Mouse (Mus musculus): Measurements from ENCODE around the gene Eif3b. TPM values are rescaled to one million over a fixed set of nuclear protein-coding genes. Genes with fewer than 3 reads are reported as not detected.
"Not testable (repeated sequence)": the region's sequence is repeated elsewhere in the genome, so short reads cannot be mapped to it uniquely, and the experiment has no call there.

The Eif3b gene
- polyA plus RNA-seq, 1 experiment from 2014 or later = 107 TPM

DNA sequence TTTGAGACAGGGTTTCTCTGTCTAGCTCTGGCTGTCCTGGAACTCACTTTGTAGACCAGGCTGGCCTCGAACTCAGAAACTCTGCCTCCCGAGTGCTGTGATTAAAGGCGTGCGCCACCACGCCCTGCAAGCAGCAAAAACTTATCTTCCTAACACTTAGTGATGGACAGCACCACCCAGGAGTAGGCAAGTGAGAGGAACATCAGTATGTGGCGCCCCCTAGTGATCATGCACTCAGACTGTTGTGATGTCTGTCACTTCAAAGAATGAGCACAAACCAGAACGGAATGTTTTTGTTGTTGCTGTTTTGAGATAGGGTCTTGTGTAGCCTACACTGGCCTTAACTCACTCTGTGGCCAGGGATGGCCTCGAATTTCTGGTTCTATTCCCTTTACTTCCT, 7.8 kb upstream of the Eif3b start:
- H3K9ac ChIP-seq (ENCODE audit: low read length) = no peak overlapping the region
- no peaks in the 10 kb centered on the region for H3K4me1 ChIP-seq (ENCODE audit: control insufficient read depth, insufficient read depth, low read length)
- 45% methylated on average over 8 of the region's 8 CpGs for WGBS
- H3K4me3 ChIP-seq (ENCODE audit: low read depth, low read length) = no peak overlapping the region
- no peaks in the 10 kb centered on the region for H3K36me3 ChIP-seq (ENCODE audit: control insufficient read depth, insufficient read depth, low read length)
- ATAC-seq (no peak), DNase-seq (ENCODE audit: low spot score) (peak; percentile 24)
- no peak overlapping the region for H3K27ac ChIP-seq (ENCODE audit: low read depth, low read length)
- no peak overlapping the region for H3K4me2 ChIP-seq (ENCODE audit: low read length)
- no peaks in the 10 kb centered on the region for H3K27me3 ChIP-seq (replicated peaks; ENCODE audit: control insufficient read depth, insufficient read depth, low read length)
- H3K9me3 ChIP-seq (replicated peaks; ENCODE audit: control insufficient read depth, low read length) = no peaks in the 10 kb centered on the region

DNA sequence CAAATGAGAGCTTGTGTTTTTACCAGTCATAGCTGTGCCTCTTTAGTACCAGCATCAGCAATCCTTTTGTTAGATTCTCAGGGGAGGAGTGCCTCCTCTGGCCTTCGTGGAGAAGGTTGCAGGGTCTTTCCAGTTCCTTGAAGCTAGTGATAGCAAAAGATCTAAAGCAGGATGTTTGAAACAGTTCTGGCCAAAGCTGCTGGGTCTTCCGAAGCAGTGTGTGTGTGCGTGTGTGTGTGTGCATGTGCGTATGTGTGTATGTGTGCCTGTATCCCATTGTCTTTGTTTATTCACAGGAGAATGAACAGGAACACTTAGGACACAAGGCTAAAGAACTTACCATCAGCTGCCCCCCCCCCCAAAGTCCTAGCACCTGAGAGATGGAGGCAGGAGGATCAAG, 4.5 kb upstream of the Eif3b start:
- Histone ChIP-seq H3K4me3 (ENCODE audit: low read depth, low read length) (no peak overlapping the region), H3K4me1 (ENCODE audit: control insufficient read depth, insufficient read depth, low read length) (no peaks in the 10 kb centered on the region), H3K27ac (ENCODE audit: low read depth, low read length) (no peak overlapping the region), H3K9ac (ENCODE audit: low read length) (no peak overlapping the region), H3K4me2 (ENCODE audit: low read length) (no peak overlapping the region), H3K9me3 (replicated peaks; ENCODE audit: control insufficient read depth, low read length) (no peaks in the 10 kb centered on the region), H3K27me3 (replicated peaks; ENCODE audit: control insufficient read depth, insufficient read depth, low read length) (no peaks in the 10 kb centered on the region), H3K36me3 (ENCODE audit: control insufficient read depth, insufficient read depth, low read length) (no peaks in the 10 kb centered on the region)
- ATAC-seq = no peak
- 60% methylated on average over 4 of the region's 4 CpGs for WGBS
- DNase-seq (ENCODE audit: low spot score) = no peak

DNA sequence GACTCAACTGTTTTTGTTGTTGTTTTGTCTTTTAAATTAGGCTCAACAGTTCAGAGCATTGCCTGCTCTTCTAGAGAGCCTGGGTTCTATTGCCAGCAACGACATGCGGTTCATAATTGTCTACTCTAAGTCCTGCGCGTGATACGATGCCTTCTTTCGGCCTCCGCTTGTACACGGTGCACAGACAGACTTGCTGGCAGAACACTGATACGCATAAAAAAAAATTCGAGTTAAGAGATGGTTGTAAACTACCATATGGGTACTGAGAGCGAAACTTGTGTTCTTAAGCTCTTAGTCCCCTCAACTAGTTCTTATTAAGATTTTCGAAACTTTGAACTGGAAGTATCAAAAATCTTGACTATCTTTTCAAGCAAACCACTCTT, 1.0 kb upstream of the Eif3b start:
- ATAC-seq (peak; percentile 13; the same call in 1 of the 2 replicates), DNase-seq (ENCODE audit: low spot score) (no peak)
- peak overlapping the region; percentile 94 for H3K9ac ChIP-seq (ENCODE audit: low read length)
- no peaks in the 10 kb centered on the region for H3K9me3 ChIP-seq (replicated peaks; ENCODE audit: control insufficient read depth, low read length)
- peaks cover 14% of the 10 kb centered on the region for H3K4me1 ChIP-seq (ENCODE audit: control insufficient read depth, insufficient read depth, low read length)
- H3K36me3 ChIP-seq (ENCODE audit: control insufficient read depth, insufficient read depth, low read length) = 0 out of 2 replicates have a peak, but pooled peaks cover 3% of the 10 kb centered on the region
- peak overlapping the region; percentile 99 for H3K4me3 ChIP-seq (ENCODE audit: low read depth, low read length)
- 0% methylated on average over 12 of the region's 12 CpGs for WGBS
- no peaks in the 10 kb centered on the region for H3K27me3 ChIP-seq (replicated peaks; ENCODE audit: control insufficient read depth, insufficient read depth, low read length)
- H3K4me2 ChIP-seq (ENCODE audit: low read length) = peak overlapping the region; percentile 62
- peak overlapping the region; percentile 92 for H3K27ac ChIP-seq (ENCODE audit: low read depth, low read length)

DNA sequence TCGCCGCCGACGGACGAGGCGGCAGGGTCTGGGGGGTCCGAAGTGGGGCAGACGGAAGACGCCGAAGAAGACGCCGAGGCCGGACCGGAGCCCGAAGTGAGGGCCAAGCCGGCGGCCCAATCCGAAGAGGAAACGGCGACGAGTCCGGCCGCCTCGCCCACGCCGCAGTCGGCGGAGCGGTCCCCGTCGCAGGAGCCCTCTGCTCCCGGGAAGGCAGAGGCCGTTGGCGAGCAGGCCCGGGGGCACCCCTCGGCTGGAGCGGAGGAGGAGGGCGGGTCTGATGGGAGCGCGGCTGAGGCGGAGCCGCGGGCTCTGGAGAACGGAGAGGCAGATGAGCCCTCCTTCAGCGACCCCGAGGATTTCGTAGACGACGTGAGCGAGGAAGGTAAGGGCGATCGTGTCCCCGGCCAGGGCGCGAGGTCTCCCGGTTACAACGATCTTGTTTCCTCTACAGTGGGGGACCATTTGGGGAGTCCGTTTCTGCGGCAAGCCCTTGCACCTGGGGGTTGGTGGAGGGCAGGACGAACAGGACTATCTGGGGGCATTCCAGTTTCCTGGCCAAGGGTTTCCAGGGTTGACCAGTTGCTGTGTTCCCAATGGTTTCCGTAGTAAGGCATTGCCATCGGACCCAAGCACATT, 433 bp downstream of the Eif3b start:
- WGBS = under 1% methylated on average over 57 of the region's 62 CpGs
- Histone ChIP-seq H3K4me1 (ENCODE audit: control insufficient read depth, insufficient read depth, low read length) (peaks cover 14% of the 10 kb centered on the region), H3K36me3 (ENCODE audit: control insufficient read depth, insufficient read depth, low read length) (0 out of 2 replicates have a peak, but pooled peaks cover 4% of the 10 kb centered on the region), H3K4me2 (ENCODE audit: low read length) (peak overlapping the region; percentile 62), H3K27me3 (replicated peaks; ENCODE audit: control insufficient read depth, insufficient read depth, low read length) (no peaks in the 10 kb centered on the region), H3K9ac (ENCODE audit: low read length) (peak overlapping the region; percentile 94), H3K4me3 (ENCODE audit: low read depth, low read length) (peak overlapping the region; percentile 99), H3K9me3 (replicated peaks; ENCODE audit: control insufficient read depth, low read length) (no peaks in the 10 kb centered on the region), H3K27ac (ENCODE audit: low read depth, low read length) (peak overlapping the region; percentile 92)
- ATAC-seq (peak; percentile 35; the same call in 1 of the 2 replicates), DNase-seq (ENCODE audit: low spot score) (peak; percentile 3)

DNA sequence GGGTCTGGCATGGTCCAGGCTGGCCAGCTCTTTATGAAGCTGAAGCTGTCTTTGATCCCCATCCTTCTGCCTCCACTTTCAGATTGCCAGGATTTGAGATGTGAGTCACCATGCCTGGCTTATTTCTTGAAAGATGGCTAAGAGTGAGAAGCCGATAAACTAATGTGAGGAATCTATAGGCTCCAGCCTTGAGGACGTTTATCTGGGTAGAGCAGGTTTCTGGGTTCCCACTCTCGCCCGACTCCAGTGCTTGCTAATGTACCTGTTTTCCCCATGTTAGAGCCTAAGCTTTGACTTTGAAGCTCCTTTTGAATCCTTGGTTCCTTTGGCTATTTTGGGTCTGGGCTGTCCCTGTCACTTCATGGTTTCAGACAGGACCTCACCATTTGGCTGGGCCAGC, 1.5 kb downstream of the Eif3b start:
- Histone ChIP-seq H3K4me3 (ENCODE audit: low read depth, low read length) (peak overlapping the region; percentile 99), H3K9me3 (replicated peaks; ENCODE audit: control insufficient read depth, low read length) (no peaks in the 10 kb centered on the region), H3K4me2 (ENCODE audit: low read length) (peak overlapping the region; percentile 62), H3K36me3 (ENCODE audit: control insufficient read depth, insufficient read depth, low read length) (peaks cover 8% of the 10 kb centered on the region), H3K9ac (ENCODE audit: low read length) (peak overlapping the region; percentile 94), H3K4me1 (ENCODE audit: control insufficient read depth, insufficient read depth, low read length) (peaks cover 14% of the 10 kb centered on the region), H3K27me3 (replicated peaks; ENCODE audit: control insufficient read depth, insufficient read depth, low read length) (no peaks in the 10 kb centered on the region), H3K27ac (ENCODE audit: low read depth, low read length) (no peak overlapping the region)
- no peak for ATAC-seq
- no peak for DNase-seq (ENCODE audit: low spot score)
- 68% methylated on average over 4 of the region's 4 CpGs for WGBS

DNA sequence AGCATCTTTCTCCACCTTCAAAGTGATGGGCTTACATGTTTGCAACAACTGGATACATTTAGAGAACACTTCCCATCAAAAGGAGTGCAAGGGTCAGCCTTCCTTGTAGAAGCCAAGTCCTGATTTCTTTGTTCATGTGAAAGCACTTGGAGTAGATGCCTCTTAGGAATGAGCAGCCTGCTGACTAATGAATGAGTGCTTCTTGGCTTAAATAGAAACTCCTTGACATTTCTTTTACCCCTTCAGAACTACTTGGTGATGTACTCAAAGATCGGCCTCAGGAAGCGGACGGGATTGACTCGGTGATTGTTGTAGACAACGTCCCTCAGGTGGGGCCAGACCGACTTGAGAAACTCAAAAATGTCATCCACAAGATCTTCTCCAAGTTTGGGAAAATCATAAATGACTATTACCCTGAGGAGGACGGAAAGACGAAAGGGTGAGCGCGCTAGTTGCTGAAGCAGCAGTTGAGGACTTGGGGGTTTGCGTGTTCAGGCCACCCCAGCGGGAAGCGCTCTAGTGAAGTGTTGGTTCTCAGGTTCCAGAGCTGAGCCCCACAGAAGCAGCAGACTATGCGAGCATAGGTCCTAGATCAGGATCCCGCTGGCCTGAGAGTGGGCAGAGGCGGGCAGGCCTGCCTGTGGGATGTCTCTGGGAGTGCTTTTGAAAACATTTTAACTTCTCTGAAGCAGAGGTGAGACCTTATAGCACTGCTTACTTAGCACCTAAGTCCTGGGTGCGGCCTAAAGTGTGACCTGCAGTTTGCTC, 6.1 kb downstream of the Eif3b start:
- Histone ChIP-seq H3K27me3 (replicated peaks; ENCODE audit: control insufficient read depth, insufficient read depth, low read length) (no peaks in the 10 kb centered on the region), H3K27ac (ENCODE audit: low read depth, low read length) (no peak overlapping the region), H3K4me3 (ENCODE audit: low read depth, low read length) (no peak overlapping the region), H3K9me3 (replicated peaks; ENCODE audit: control insufficient read depth, low read length) (no peaks in the 10 kb centered on the region), H3K4me2 (ENCODE audit: low read length) (no peak overlapping the region), H3K4me1 (ENCODE audit: control insufficient read depth, insufficient read depth, low read length) (peaks cover 12% of the 10 kb centered on the region), H3K9ac (ENCODE audit: low read length) (no peak overlapping the region), H3K36me3 (ENCODE audit: control insufficient read depth, insufficient read depth, low read length) (peaks cover 54% of the 10 kb centered on the region)
- 97% methylated on average over 17 of the region's 17 CpGs for WGBS
- DNase-seq (ENCODE audit: low spot score) = no peak
- ATAC-seq = no peak

DNA sequence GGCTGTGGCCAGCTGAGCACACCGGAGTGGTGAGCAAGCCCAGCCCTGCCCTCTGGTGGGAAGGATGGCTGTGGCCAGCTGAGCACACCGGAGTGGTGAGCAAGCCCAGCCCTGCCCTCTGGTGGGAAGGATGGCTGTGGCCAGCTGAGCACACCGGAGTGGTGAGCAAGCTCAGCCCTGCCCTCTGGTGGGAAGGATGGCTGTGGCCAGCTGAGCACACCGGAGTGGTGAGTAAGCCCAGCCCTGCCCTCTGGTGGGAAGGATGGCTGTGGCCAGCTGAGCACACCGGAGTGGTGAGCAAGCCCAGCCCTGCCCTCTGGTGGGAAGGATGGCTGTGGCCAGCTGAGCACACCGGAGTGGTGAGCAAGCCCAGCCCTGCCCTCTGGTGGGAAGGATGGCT, 20.0 kb downstream of the Eif3b start:
- not testable (repeated sequence) for H3K9ac ChIP-seq (ENCODE audit: low read length); H3K9me3 ChIP-seq (replicated peaks; ENCODE audit: control insufficient read depth, low read length); DNase-seq (ENCODE audit: low spot score); H3K27ac ChIP-seq (ENCODE audit: low read depth, low read length); ATAC-seq; H3K4me1 ChIP-seq (ENCODE audit: control insufficient read depth, insufficient read depth, low read length); H3K27me3 ChIP-seq (replicated peaks; ENCODE audit: control insufficient read depth, insufficient read depth, low read length); H3K4me2 ChIP-seq (ENCODE audit: low read length); H3K4me3 ChIP-seq (ENCODE audit: low read depth, low read length)
- 71% methylated on average over 1 of the region's 6 CpGs for WGBS
- peaks cover 88% of the 10 kb centered on the region for H3K36me3 ChIP-seq (ENCODE audit: control insufficient read depth, insufficient read depth, low read length)

DNA sequence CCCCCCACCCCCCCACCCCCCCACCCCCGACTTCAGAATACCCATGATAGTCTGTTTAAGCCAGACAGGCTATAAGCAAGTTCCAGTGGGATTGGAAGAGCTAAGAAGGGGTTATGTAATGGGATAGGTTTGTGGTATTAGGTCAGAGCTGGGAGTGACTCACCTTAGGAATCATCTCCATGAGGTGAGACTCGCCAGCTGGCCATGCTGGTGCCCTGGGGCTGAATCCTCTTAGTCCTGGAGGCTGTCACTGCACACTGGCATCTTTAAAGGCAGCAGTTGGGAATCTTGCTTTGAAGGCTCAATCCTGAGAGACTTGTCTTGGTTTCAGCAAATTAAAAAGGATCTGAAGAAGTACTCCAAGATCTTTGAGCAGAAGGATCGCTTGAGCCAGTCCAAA, 22.3 kb downstream of the Eif3b start:
- no peak for DNase-seq (ENCODE audit: low spot score)
- no peak overlapping the region for H3K9ac ChIP-seq (ENCODE audit: low read length)

DNA sequence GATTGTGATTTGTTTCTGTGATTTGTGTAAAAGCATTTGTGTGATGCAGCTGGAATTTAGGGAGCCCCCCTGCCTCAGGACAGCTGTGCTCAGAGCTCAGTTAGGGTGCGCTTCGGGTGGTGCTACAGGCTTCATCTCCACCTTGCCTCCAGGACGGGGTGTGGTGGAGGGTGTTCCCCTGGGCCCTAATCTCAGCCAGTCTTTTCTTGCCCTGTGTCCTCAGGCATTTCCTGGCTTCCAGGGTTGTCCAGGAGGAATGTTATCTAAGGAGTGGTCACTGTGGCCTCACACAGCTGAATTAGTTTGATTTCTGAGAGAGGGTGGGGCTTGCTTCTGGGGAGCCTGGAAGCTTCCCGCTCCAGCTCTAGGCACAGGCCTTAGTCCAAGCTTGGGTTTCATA, 24.9 kb downstream of the Eif3b start:
- peaks cover 66% of the 10 kb centered on the region for H3K36me3 ChIP-seq (ENCODE audit: control insufficient read depth, insufficient read depth, low read length)
- no peak overlapping the region for H3K27ac ChIP-seq (ENCODE audit: low read depth, low read length)
- H3K9ac ChIP-seq (ENCODE audit: low read length) = no peak overlapping the region
- no peak overlapping the region for H3K4me2 ChIP-seq (ENCODE audit: low read length)
- no peaks in the 10 kb centered on the region for H3K9me3 ChIP-seq (replicated peaks; ENCODE audit: control insufficient read depth, low read length)
- ATAC-seq (no peak), DNase-seq (ENCODE audit: low spot score) (no peak)
- H3K27me3 ChIP-seq (replicated peaks; ENCODE audit: control insufficient read depth, insufficient read depth, low read length) = no peaks in the 10 kb centered on the region
- no peak overlapping the region for H3K4me3 ChIP-seq (ENCODE audit: low read depth, low read length)
- H3K4me1 ChIP-seq (ENCODE audit: control insufficient read depth, insufficient read depth, low read length) = no peaks in the 10 kb centered on the region
- 92% methylated on average over 4 of the region's 4 CpGs for WGBS

More for the DNA sequence above, 22.3 kb downstream of the Eif3b start:
- Histone ChIP-seq H3K4me3 (ENCODE audit: low read depth, low read length) (no peak overlapping the region), H3K27me3 (replicated peaks; ENCODE audit: control insufficient read depth, insufficient read depth, low read length) (no peaks in the 10 kb centered on the region), H3K4me1 (ENCODE audit: control insufficient read depth, insufficient read depth, low read length) (no peaks in the 10 kb centered on the region), H3K36me3 (ENCODE audit: control insufficient read depth, insufficient read depth, low read length) (peaks cover 88% of the 10 kb centered on the region), H3K9me3 (replicated peaks; ENCODE audit: control insufficient read depth, low read length) (no peaks in the 10 kb centered on the region), H3K27ac (ENCODE audit: low read depth, low read length) (no peak overlapping the region), H3K4me2 (ENCODE audit: low read length) (no peak overlapping the region)
- WGBS = 97% methylated on average over 3 of the region's 3 CpGs
- no peak for ATAC-seq
